Mouse (Mus musculus): ENCODE data around the gene Fgfr4. TPM values are rescaled to one million over a fixed set of nuclear protein-coding genes. Genes with fewer than 3 reads are reported as not detected.

Gene Fgfr4
- polyA plus RNA-seq, 1 experiment from 2014 or later = 4.3 TPM

GRCm38 (mm10) chr13:55153951-55154350 lies 1.5 kb downstream of the Fgfr4 start:
- 89% methylated on average over 5 of the region's 5 CpGs for WGBS
- Histone ChIP-seq H3K4me2 (peak overlapping the region; percentile 96; the same call in 1 of the 2 replicates), H3K27me3 (peaks cover 44% of the 10 kb centered on the region), H3K4me3 (no peak overlapping the region), H3K36me3 (no peaks in the 10 kb centered on the region), H3K27ac (no peak overlapping the region), H3K9me3 (no peaks in the 10 kb centered on the region), H3K4me1 (peaks cover 10% of the 10 kb centered on the region), H3K9ac (no peak overlapping the region)
- ATAC-seq (ENCODE audit: insufficient number of reproducible peaks, insufficient read depth, low FRiP score, low TSS enrichment, low read depth) = no peak

- no peak for ATAC-seq (ENCODE audit: insufficient number of reproducible peaks, insufficient read depth, low FRiP score, low TSS enrichment, low read depth)
- Histone ChIP-seq H3K36me3 (no peaks in the 10 kb centered on the region), H3K27me3 (no peaks in the 10 kb centered on the region), H3K9me3 (no peaks in the 10 kb centered on the region), H3K4me2 (no peak overlapping the region), H3K9ac (no peak overlapping the region), H3K4me1 (no peaks in the 10 kb centered on the region), H3K27ac (no peak overlapping the region), H3K4me3 (no peak overlapping the region)
- WGBS = 41% methylated on average over 7 of the region's 7 CpGs
Observed at GRCm38 (mm10) chr13:55162365-55162764, 9.9 kb downstream of the Fgfr4 start.

- 65% methylated on average over 5 of the region's 5 CpGs for WGBS
- no peaks in the 10 kb centered on the region for H3K36me3 ChIP-seq
- H3K4me1 ChIP-seq = no peaks in the 10 kb centered on the region; the same call in 1 of the 2 replicates
- no peaks in the 10 kb centered on the region for H3K9me3 ChIP-seq
- H3K27me3 ChIP-seq = no peaks in the 10 kb centered on the region
- ATAC-seq (ENCODE audit: insufficient number of reproducible peaks, insufficient read depth, low FRiP score, low TSS enrichment, low read depth) = no peak
- H3K4me3 ChIP-seq = no peak overlapping the region
- H3K4me2 ChIP-seq = no peak overlapping the region
- no peak overlapping the region for H3K27ac ChIP-seq
- no peak overlapping the region for H3K9ac ChIP-seq
Observed at GRCm38 (mm10) chr13:55163553-55163952, 11.1 kb downstream of the Fgfr4 start.

- peaks cover 10% of the 10 kb centered on the region for H3K4me1 ChIP-seq
- H3K36me3 ChIP-seq = no peaks in the 10 kb centered on the region
- no peak for ATAC-seq (ENCODE audit: insufficient number of reproducible peaks, insufficient read depth, low FRiP score, low TSS enrichment, low read depth)
- H3K27me3 ChIP-seq = no peaks in the 10 kb centered on the region
- H3K4me3 ChIP-seq = no peak overlapping the region
- no peak overlapping the region for H3K9ac ChIP-seq
- H3K27ac ChIP-seq = no peak overlapping the region
- 91% methylated on average over 16 of the region's 16 CpGs for WGBS
- no peaks in the 10 kb centered on the region for H3K9me3 ChIP-seq
- no peak overlapping the region for H3K4me2 ChIP-seq
Observed at GRCm38 (mm10) chr13:55165831-55166339, 13.4 kb downstream of the Fgfr4 start.

GRCm38 (mm10) chr13:55166806-55167725 lies 14.6 kb downstream of the Fgfr4 start:
- Histone ChIP-seq H3K36me3 (no peaks in the 10 kb centered on the region), H3K4me1 (peaks cover 22% of the 10 kb centered on the region), H3K9ac (no peak overlapping the region), H3K27ac (no peak overlapping the region), H3K4me3 (no peak overlapping the region), H3K9me3 (no peaks in the 10 kb centered on the region), H3K27me3 (no peaks in the 10 kb centered on the region), H3K4me2 (no peak overlapping the region)
- ATAC-seq (ENCODE audit: insufficient number of reproducible peaks, insufficient read depth, low FRiP score, low TSS enrichment, low read depth) = no peak
- 88% methylated on average over 32 of the region's 32 CpGs for WGBS

GRCm38 (mm10) chr13:55167798-55168197 lies 15.4 kb downstream of the Fgfr4 start:
- no peak overlapping the region for H3K27ac ChIP-seq

GRCm38 (mm10) chr13:55168255-55168654 lies 15.8 kb downstream of the Fgfr4 start:
- no peaks in the 10 kb centered on the region for H3K27me3 ChIP-seq
- no peak for ATAC-seq (ENCODE audit: insufficient number of reproducible peaks, insufficient read depth, low FRiP score, low TSS enrichment, low read depth)
- 89% methylated on average over 5 of the region's 5 CpGs for WGBS
- H3K4me1 ChIP-seq = peaks cover 28% of the 10 kb centered on the region
- H3K4me3 ChIP-seq = no peak overlapping the region
- H3K9ac ChIP-seq = peak overlapping the region; percentile 32; the same call in 1 of the 2 replicates
- no peaks in the 10 kb centered on the region for H3K36me3 ChIP-seq
- H3K9me3 ChIP-seq = no peaks in the 10 kb centered on the region
- no peak overlapping the region for H3K4me2 ChIP-seq
- peak overlapping the region; percentile 5; the same call in 1 of the 2 replicates for H3K27ac ChIP-seq

More at GRCm38 (mm10) chr13:55167798-55168197, 15.4 kb downstream of the Fgfr4 start:
- WGBS = 80% methylated on average over 11 of the region's 11 CpGs
- peaks cover 28% of the 10 kb centered on the region for H3K4me1 ChIP-seq
- H3K4me3 ChIP-seq = no peak overlapping the region
- no peaks in the 10 kb centered on the region for H3K9me3 ChIP-seq
- H3K4me2 ChIP-seq = no peak overlapping the region
- no peak overlapping the region for H3K9ac ChIP-seq
- no peaks in the 10 kb centered on the region for H3K36me3 ChIP-seq
- ATAC-seq (ENCODE audit: insufficient number of reproducible peaks, insufficient read depth, low FRiP score, low TSS enrichment, low read depth) = no peak
- H3K27me3 ChIP-seq = no peaks in the 10 kb centered on the region

- peak overlapping the region; percentile 32; the same call in 1 of the 2 replicates for H3K9ac ChIP-seq
- peak; percentile 48; the same call in 1 of the 2 replicates for ATAC-seq (ENCODE audit: insufficient number of reproducible peaks, insufficient read depth, low FRiP score, low TSS enrichment, low read depth)
- H3K27ac ChIP-seq = peak overlapping the region; percentile 5; the same call in 1 of the 2 replicates
- H3K27me3 ChIP-seq = no peaks in the 10 kb centered on the region
- no peak overlapping the region for H3K4me2 ChIP-seq
- peaks cover 28% of the 10 kb centered on the region for H3K4me1 ChIP-seq
- no peak overlapping the region for H3K4me3 ChIP-seq
- WGBS = 38% methylated on average over 13 of the region's 13 CpGs
- no peaks in the 10 kb centered on the region for H3K36me3 ChIP-seq
- no peaks in the 10 kb centered on the region for H3K9me3 ChIP-seq
Observed at GRCm38 (mm10) chr13:55168958-55169369, 16.5 kb downstream of the Fgfr4 start.

- Histone ChIP-seq H3K9ac (peak overlapping the region; percentile 49), H3K4me2 (peak overlapping the region; percentile 48), H3K9me3 (no peaks in the 10 kb centered on the region), H3K36me3 (no peaks in the 10 kb centered on the region), H3K4me3 (peak overlapping the region; percentile 1; the same call in 1 of the 2 replicates), H3K27me3 (no peaks in the 10 kb centered on the region), H3K4me1 (peaks cover 28% of the 10 kb centered on the region), H3K27ac (peak overlapping the region; percentile 44)
- ATAC-seq (ENCODE audit: insufficient number of reproducible peaks, insufficient read depth, low FRiP score, low TSS enrichment, low read depth) = no peak
- 9% methylated on average over 26 of the region's 26 CpGs for WGBS
Observed at GRCm38 (mm10) chr13:55171517-55172335, 19.3 kb downstream of the Fgfr4 start.

- H3K4me3 ChIP-seq = no peak overlapping the region
- H3K27ac ChIP-seq = peak overlapping the region; percentile 44
- H3K9ac ChIP-seq = no peak overlapping the region
- peak overlapping the region; percentile 48 for H3K4me2 ChIP-seq
- ATAC-seq (ENCODE audit: insufficient number of reproducible peaks, insufficient read depth, low FRiP score, low TSS enrichment, low read depth) = no peak
- WGBS = 41% methylated on average over 7 of the region's 7 CpGs
- no peaks in the 10 kb centered on the region for H3K27me3 ChIP-seq
- no peaks in the 10 kb centered on the region for H3K36me3 ChIP-seq
- no peaks in the 10 kb centered on the region for H3K9me3 ChIP-seq
- peaks cover 28% of the 10 kb centered on the region for H3K4me1 ChIP-seq
Observed at GRCm38 (mm10) chr13:55172336-55172770, 19.9 kb downstream of the Fgfr4 start.

- no peak for ATAC-seq (ENCODE audit: insufficient number of reproducible peaks, insufficient read depth, low FRiP score, low TSS enrichment, low read depth)
Observed at GRCm38 (mm10) chr13:55174347-55174746, 21.9 kb downstream of the Fgfr4 start.

More at GRCm38 (mm10) chr13:55174347-55174746, 21.9 kb downstream of the Fgfr4 start:
- no peaks in the 10 kb centered on the region for H3K9me3 ChIP-seq
- H3K4me3 ChIP-seq = no peak overlapping the region
- no peaks in the 10 kb centered on the region for H3K36me3 ChIP-seq
- H3K27me3 ChIP-seq = no peaks in the 10 kb centered on the region
- H3K4me2 ChIP-seq = no peak overlapping the region
- H3K9ac ChIP-seq = no peak overlapping the region
- H3K27ac ChIP-seq = no peak overlapping the region
- WGBS = 58% methylated on average over 11 of the region's 11 CpGs
- peaks cover 20% of the 10 kb centered on the region for H3K4me1 ChIP-seq

Data from embryonic facial prominence, embryonic 13.5 days (tissue).